Mouse (Mus musculus) brain, embryonic 18.5 days (tissue): Measurements from ENCODE around the gene Trim41.
A peak's percentile ranks its signal among the peaks of the same experiment; 100 is the strongest.

Experiments
- DNase-seq: peaks from one replicate; pipeline ENCODE4 v3.0.0-alpha.2; 2012; ENCODE audit warnings: low read depth, low spot score

The Trim41 gene

GRCm38 (mm10) chr11:48789973-48790823, 27.0 kb downstream of the Trim41 start:
- DNase-seq = peak; percentile 39

DNA sequence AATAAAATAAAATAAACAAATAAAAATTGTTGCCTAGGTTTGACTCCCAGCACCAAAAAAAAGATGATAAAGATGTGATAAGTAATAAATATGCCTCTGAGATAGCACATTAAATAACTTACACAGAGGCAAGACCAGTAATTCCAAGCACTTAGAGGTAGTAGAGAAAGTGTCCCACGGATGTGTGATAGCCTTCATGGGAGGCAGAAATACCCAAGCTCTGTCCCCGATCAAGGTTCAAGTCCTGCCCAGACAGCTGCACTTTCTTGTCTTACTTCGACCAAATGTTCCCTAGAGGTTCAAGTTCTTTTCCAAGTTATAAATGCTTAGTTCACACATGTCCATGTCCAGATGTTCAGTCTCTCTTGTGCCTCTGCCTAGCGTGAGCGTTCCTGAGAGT, 27.9 kb downstream of the Trim41 start:
- DNase-seq = no peak

- DNase-seq = peak; percentile 64
Measured at GRCm38 (mm10) chr11:48788311-48789089, 28.7 kb downstream of the Trim41 start.

GRCm38 (mm10) chr11:48787455-48788211, 29.5 kb downstream of the Trim41 start:
- DNase-seq = peak; percentile 12

DNA sequence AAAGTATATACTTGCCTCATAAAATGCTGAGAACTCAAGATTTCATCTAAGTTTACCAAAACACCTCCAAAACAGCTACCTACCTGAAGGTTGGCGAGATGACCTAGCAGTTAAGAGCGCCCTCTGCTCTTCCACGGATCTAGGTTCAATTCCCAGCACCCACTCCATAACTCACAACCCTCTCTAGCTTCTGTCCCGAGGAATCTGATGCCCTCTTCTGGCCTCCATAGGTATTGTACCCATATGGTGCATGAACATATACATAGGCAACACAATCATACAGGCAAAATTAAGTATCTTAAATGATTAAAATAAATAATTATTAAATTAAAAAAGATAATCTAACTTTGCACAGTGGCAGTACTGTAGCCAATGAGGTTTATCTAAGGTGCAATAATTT, 34.9 kb downstream of the Trim41 start:
- no peak for DNase-seq

- no peak for DNase-seq
Measured at GRCm38 (mm10) chr11:48779450-48779849, 37.7 kb downstream of the Trim41 start.

GRCm38 (mm10) chr11:48777303-48777702, 39.9 kb downstream of the Trim41 start:
- no peak for DNase-seq

GRCm38 (mm10) chr11:48776664-48777063, 40.5 kb downstream of the Trim41 start:
- DNase-seq = no peak

GRCm38 (mm10) chr11:48775483-48775882, 41.7 kb downstream of the Trim41 start:
- DNase-seq = peak; percentile 66

DNA sequence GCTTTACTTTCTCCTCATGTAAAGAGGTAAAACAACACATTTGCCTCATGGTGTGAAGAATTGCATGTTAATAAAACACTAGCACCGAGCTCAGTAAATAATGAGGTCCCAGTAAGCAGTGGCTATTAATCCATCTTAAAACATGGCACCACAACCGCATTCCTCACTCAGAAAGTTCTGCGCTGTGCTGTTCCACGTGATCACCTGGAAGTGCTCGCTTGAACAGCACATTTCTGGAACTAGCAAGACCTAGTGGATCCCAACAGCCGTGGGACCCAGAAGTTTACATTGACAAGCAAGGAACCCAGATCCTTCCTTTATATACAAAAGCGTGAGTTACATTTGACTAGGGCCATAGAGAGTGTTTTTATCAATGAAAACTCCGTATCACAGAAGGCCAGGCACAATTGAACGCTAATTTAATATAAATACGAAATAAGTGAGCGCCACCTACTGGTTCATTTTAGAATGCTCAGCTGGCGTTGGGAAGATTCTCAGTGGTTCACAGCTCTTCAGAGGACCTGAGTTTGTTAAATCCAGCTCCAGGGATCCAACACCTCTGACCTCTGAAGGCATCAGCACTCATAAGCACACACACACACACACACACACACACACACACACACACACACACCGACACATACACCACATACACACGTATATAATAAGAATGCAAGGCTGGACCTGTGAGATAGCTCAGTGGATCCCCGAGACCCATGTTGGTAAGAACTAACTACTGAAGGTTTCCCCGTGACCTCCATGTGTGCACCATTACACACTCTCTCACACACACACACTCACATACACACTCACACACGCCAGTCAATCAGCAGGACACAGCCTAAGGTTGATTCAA, 42.5 kb downstream of the Trim41 start:
- peak; percentile 6 for DNase-seq

DNA sequence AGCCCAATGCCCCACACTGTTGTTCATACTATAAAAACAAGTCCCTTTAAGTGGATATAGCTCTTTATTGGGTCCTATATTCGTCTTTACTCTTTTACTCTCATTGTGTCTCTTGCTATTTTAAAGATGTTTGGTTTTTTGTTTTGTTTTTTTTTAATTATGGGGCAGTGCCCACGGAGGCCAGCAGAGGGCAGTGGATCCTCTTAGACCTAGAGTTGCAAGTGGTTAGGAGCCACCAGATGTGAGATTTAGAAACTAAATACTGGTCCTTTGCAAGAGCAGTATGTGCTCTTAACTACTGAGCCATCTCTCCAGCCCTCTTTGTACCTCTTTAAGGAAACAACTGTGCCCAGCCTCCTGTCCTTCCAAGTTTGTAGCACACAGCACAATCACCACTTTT, 45.5 kb downstream of the Trim41 start:
- no peak for DNase-seq

DNA sequence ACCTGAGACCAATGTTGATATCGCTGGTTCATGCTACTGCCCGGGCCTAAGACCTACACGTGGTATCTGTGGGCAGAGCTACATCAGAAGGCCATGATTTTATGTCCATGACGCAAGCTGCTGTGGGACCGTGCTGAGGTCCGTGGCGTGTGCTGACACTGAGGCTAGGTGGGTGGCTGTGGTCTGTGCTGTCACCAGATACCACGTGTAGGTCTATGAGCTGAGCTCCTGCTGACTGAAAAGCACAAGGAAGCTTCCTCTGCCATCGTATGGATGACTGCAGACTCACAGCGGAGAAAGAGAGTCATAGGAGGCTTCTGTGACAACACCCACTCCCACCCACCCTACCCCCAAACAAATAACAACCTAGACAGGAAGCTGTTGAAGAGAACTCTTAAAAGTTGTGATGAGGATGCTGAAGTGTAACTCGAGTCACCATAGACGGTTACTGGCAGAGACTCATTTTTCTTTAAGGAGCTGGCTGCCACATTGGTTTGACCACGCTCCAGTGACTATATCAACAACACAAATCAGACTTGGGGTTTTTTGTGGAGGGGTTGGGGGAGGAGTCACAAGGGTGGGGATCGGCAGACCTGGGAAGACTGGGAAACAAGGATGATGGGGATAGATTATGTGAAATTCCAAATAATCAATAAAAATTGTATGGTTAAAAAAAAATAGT, 49.8 kb downstream of the Trim41 start:
- DNase-seq = no peak

DNA sequence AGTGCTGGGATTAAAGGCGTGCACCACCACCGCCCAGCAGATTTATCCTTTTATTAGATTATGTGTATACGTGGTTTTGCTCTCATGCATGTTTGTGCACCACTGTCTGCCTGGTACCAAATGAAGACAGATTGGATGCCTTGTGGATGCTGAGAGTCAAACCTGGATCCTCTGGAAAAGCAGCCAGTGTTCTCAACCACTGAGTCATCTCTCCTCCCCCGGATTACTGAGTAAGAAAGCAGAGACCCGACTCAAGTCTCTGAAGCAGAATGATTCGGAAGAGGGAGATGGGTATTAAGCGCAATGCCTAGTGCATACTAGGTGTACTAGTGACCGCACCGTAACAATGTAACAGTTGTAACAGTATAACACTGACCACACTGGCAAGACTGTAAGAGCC, 53.0 kb downstream of the Trim41 start:
- DNase-seq = no peak

DNA sequence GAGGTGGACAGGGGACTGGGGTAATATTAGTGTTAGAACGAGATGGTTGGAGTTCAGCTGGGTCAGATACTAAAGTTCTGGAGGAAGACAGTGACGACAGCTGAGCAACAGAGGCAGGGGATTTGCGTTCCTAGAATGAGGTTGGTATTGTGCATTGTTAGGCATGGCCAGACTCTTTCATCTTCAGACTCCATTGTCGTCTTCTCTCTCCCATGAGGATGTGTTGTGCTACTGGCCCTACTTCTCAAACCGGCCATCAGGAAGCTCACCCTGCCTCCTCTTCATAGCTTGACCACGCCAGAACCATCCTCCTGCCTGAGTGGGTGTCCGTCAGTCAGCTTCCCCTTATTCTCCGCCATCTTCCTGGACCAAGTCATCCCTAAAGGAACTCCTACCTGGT, 58.1 kb downstream of the Trim41 start:
- no peak for DNase-seq
